In the genomic region with DNA sequence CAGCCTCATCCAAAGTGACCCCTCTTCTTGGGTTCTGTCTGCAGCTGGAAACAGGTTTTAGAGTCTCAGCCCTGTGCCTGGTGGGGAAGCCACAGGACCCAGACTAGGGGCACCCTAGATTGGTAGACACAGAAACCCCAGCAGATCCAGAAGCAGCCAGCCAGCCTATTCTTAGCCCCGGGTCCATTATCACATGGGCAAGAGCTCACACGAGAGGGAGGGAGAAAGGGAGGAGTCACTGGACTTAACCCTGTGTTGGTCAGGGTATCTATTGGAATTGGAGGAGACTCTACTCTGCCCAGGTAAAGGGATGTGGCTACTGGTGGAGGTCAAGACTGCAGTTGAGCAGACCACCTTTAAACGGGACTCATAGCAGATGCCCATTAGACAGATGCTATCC, we compare ENCODE assay signal across 17 mouse cellular contexts.
DNase-seq lines count a peak whose midpoint lies in the region; ATAC-seq and TF ChIP-seq lines count a peak whose summit lies in the region.
"Had no signal": no experiment of that assay in that cellular context is flagged by ENCODE, and none has a peak within 500 bp of the region (broad histone marks: within the 10 kb centered on the region; RNA-seq: fewer than 3 reads in every experiment).

No protein-coding gene starts in this region.

- no peak for TF ChIP-seq CTCF in lung, embryonic 14.5 days (IDR thresholded peaks at IDR 0.05; ENCODE audit: low read depth)
- no peak for TF ChIP-seq CTCF in lung, adult 2 months (IDR thresholded peaks at IDR 0.05; ENCODE audit: insufficient read depth, low read length)
- no peak for TF ChIP-seq CTCF in bone marrow macrophage, adult 2 months (IDR thresholded peaks at IDR 0.05; ENCODE audit: low read depth, low read length)
- TF ChIP-seq CTCF in liver, postnatal 0 days (IDR thresholded peaks at IDR 0.05; ENCODE audit: low read depth): no peak

- no peaks in the 10 kb centered on the region for H3K36me3 ChIP-seq in heart, embryonic 11.5 days (ENCODE audit: control insufficient read depth, insufficient read depth, low read length)
- H3K36me3 ChIP-seq in lung, embryonic 14.5 days (ENCODE audit: insufficient read depth): no peaks in the 10 kb centered on the region
- no peaks in the 10 kb centered on the region for H3K36me3 ChIP-seq in liver, postnatal 0 days (replicated peaks; ENCODE audit: insufficient read depth, low read length)
- H3K36me3 ChIP-seq: embryonic facial prominence, embryonic 13.5 days; G1E; neural tube, embryonic 13.5 days; stomach, embryonic 15.5 days had no signal

- DNase-seq in heart, postnatal 25 days (ENCODE audit: low spot score): no peak
- peak; percentile 25 for DNase-seq in lung, embryonic 14.5 days
- DNase-seq in lung, adult 2 months: no peak
- no peak for DNase-seq in liver, postnatal 0 days
- no peak for DNase-seq in adrenal gland, postnatal 25 days
- no peak for DNase-seq in embryo, embryonic 10 days (ENCODE audit: low spot score)
- DNase-seq: adrenal gland, postnatal 36 days; cerebellum, postnatal 36 days; kidney, postnatal 10 days; layer of hippocampus, adult 9-11 months had no signal

- no peak for TF ChIP-seq EP300 in liver, postnatal 0 days (IDR thresholded peaks at IDR 0.05; ENCODE audit: low read depth)

- H3K27ac ChIP-seq in heart, embryonic 11.5 days (ENCODE audit: low read depth, low read length): peak overlapping the region; percentile 72
- peak overlapping the region; percentile 71; the same call in 1 of the 2 replicates for H3K27ac ChIP-seq in lung, embryonic 14.5 days (ENCODE audit: low read depth)
- H3K27ac ChIP-seq in bone marrow macrophage, adult 2 months (ENCODE audit: insufficient read depth, low read depth, low read length): peak overlapping the region; percentile 99
- peak overlapping the region; percentile 39; the same call in 1 of the 2 replicates for H3K27ac ChIP-seq in liver, postnatal 0 days (ENCODE audit: low read depth)
- H3K27ac ChIP-seq: embryonic facial prominence, embryonic 13.5 days; hindbrain, postnatal 0 days; neural tube, embryonic 13.5 days; stomach, embryonic 15.5 days had no signal

- no peak for TF ChIP-seq POLR2A in lung, adult 2 months (IDR thresholded peaks at IDR 0.05; ENCODE audit: borderline replicate concordance, extremely low read depth, low read depth, low read length)
- peak; percentile 39; the same call in 1 of the 2 replicates for TF ChIP-seq POLR2A in bone marrow macrophage, adult 2 months (IDR thresholded peaks at IDR 0.05; ENCODE audit: borderline replicate concordance, low read depth, low read length)

- ATAC-seq in heart, embryonic 11.5 days (replicated peaks; ENCODE audit: insufficient number of reproducible peaks, low FRiP score, low TSS enrichment): no peak
- no peak for ATAC-seq in lung, embryonic 14.5 days (ENCODE audit: insufficient read depth)
- ATAC-seq in liver, postnatal 0 days: no peak
- ATAC-seq: hindbrain, postnatal 0 days had no signal

- intact Hi-C loops in heart, postnatal 25 days (cut with DNase I): no loop called here

- peak overlapping the region; percentile 32; the same call in 1 of the 2 replicates for H3K4me2 ChIP-seq in heart, embryonic 11.5 days
- H3K4me2 ChIP-seq in lung, embryonic 14.5 days: peak overlapping the region; percentile 29; the same call in 1 of the 2 replicates
- H3K4me2 ChIP-seq in liver, postnatal 0 days (ENCODE audit: low read depth, low read length): no peak overlapping the region
- H3K4me2 ChIP-seq: embryonic facial prominence, embryonic 13.5 days; neural tube, embryonic 13.5 days; stomach, embryonic 15.5 days had no signal

- H3K4me1 ChIP-seq in heart, embryonic 11.5 days (ENCODE audit: control insufficient read depth, insufficient read depth, low read length): peaks cover 61% of the 10 kb centered on the region
- H3K4me1 ChIP-seq in lung, embryonic 14.5 days (ENCODE audit: insufficient read depth): peaks cover 27% of the 10 kb centered on the region
- peaks cover 3% of the 10 kb centered on the region for H3K4me1 ChIP-seq in lung, adult 2 months (ENCODE audit: control insufficient read depth, insufficient read depth, low read length)
- peaks cover 21% of the 10 kb centered on the region for H3K4me1 ChIP-seq in bone marrow macrophage, adult 2 months (ENCODE audit: control insufficient read depth, insufficient read depth, low read length)
- H3K4me1 ChIP-seq in liver, postnatal 0 days (ENCODE audit: insufficient read depth): peaks cover 13% of the 10 kb centered on the region; the same call in 1 of the 2 replicates

- H3K27me3 ChIP-seq in heart, embryonic 11.5 days (ENCODE audit: control insufficient read depth, insufficient read depth, low read length): no peaks in the 10 kb centered on the region
- no peaks in the 10 kb centered on the region for H3K27me3 ChIP-seq in lung, embryonic 14.5 days (ENCODE audit: insufficient read depth, low read length)
- no peaks in the 10 kb centered on the region for H3K27me3 ChIP-seq in liver, postnatal 0 days (ENCODE audit: insufficient read depth, low read length)
- H3K27me3 ChIP-seq: neural tube, embryonic 13.5 days; stomach, embryonic 15.5 days had no signal

- WGBS in heart, embryonic 11.5 days (ENCODE audit: insufficient replicate concordance): 19% methylated on average over 3 of the region's 3 CpGs
- 36% methylated on average over 3 of the region's 3 CpGs for WGBS in lung, embryonic 14.5 days
- 27% methylated on average over 3 of the region's 3 CpGs for WGBS in lung, adult 2 months
- 24% methylated on average over 3 of the region's 3 CpGs for WGBS in liver, postnatal 0 days (ENCODE audit: insufficient replicate concordance)

- H3K4me3 ChIP-seq in heart, embryonic 11.5 days (ENCODE audit: low read depth, low read length): no peak overlapping the region
- H3K4me3 ChIP-seq in lung, embryonic 14.5 days (ENCODE audit: low read depth, low read length): no peak overlapping the region
- H3K4me3 ChIP-seq in lung, adult 2 months (replicated peaks; ENCODE audit: extremely low read depth, low read depth, low read length): no peak overlapping the region
- peak overlapping the region; percentile 75 for H3K4me3 ChIP-seq in bone marrow macrophage, adult 2 months (ENCODE audit: insufficient read depth, low read length)
- H3K4me3 ChIP-seq in liver, postnatal 0 days (ENCODE audit: low read depth, low read length): no peak overlapping the region
- H3K4me3 ChIP-seq: embryonic facial prominence, embryonic 13.5 days; neural tube, embryonic 13.5 days; stomach, embryonic 15.5 days had no signal

- H3K9me3 ChIP-seq in heart, embryonic 11.5 days (replicated peaks; ENCODE audit: control insufficient read depth, low read length): no peaks in the 10 kb centered on the region
- no peaks in the 10 kb centered on the region for H3K9me3 ChIP-seq in lung, embryonic 14.5 days (ENCODE audit: low read depth, low read length)
- no peaks in the 10 kb centered on the region for H3K9me3 ChIP-seq in liver, postnatal 0 days (ENCODE audit: low read length)
- H3K9me3 ChIP-seq: embryonic facial prominence, embryonic 13.5 days; neural tube, embryonic 13.5 days; stomach, embryonic 15.5 days had no signal

- 0 out of 2 replicates have a peak overlapping the region, but pooled peaks have one; percentile 17 for H3K9ac ChIP-seq in heart, embryonic 11.5 days (ENCODE audit: low read depth, low read length)
- no peak overlapping the region for H3K9ac ChIP-seq in lung, embryonic 14.5 days
- H3K9ac ChIP-seq in liver, postnatal 0 days (replicated peaks): no peak overlapping the region
- H3K9ac ChIP-seq: embryonic facial prominence, embryonic 13.5 days; neural tube, embryonic 13.5 days; stomach, embryonic 15.5 days had no signal

Comparison
In these comparisons a context has a peak if more than half of its experiments do, and no peak if none do; other contexts are left out.
1. H3K27ac ChIP-seq: peak in every context shown above with its lines; median percentile 99 in bone marrow macrophage, adult 2 months; 72 in heart, embryonic 11.5 days; 71 in lung, embryonic 14.5 days; 39 in liver, postnatal 0 days.